Mouse (Mus musculus) left cerebral cortex, postnatal 14 days (tissue): Measurements from ENCODE around the gene Ube2b. TPM values are rescaled to one million over a fixed set of nuclear protein-coding genes. Genes with fewer than 3 reads are reported as not detected.

ENCODE experiments used
- DNase-seq, 2 experiments: peaks; one replicate each; pipeline ENCODE4 v3.0.0; 2021 to 2022; ENCODE audit warnings: low spot score in 2 of 2, mixed read lengths in 1 of 2
- intact Hi-C: fragments of 180-260 bp; cut with DNase I; formaldehyde crosslinking; loops from one replicate; pipeline ENCODE4 v1.15.1; 2025
- total RNA-seq, 2 experiments: library from RNA; stranded (reverse); gene quantifications; 2 replicates each; pipeline ENCODE4 v1.2.3; 2021

Gene Ube2b
- total RNA-seq, 2 experiments from 2014 or later, result 167 to 182 TPM

DNA sequence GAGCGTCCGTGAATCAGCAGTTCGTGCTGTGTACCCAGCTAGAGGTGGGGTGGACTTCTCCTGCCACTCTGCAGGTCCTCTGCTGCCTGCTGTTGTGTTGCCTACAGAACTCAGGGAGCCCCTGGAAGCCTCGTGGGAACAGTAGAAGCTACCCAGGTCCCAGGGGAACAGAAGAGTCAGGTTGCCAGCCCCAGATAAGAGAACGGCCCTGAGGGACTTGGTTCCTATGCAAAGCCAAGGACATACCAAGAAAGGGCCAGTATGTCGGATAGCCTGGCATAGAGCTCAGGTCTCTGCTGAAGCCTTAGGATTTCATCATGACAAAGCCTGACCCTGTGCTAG, 57.1 kb downstream of the Ube2b start:
- DNase-seq, result no peak
- intact Hi-C loops, result no loop called here

DNA sequence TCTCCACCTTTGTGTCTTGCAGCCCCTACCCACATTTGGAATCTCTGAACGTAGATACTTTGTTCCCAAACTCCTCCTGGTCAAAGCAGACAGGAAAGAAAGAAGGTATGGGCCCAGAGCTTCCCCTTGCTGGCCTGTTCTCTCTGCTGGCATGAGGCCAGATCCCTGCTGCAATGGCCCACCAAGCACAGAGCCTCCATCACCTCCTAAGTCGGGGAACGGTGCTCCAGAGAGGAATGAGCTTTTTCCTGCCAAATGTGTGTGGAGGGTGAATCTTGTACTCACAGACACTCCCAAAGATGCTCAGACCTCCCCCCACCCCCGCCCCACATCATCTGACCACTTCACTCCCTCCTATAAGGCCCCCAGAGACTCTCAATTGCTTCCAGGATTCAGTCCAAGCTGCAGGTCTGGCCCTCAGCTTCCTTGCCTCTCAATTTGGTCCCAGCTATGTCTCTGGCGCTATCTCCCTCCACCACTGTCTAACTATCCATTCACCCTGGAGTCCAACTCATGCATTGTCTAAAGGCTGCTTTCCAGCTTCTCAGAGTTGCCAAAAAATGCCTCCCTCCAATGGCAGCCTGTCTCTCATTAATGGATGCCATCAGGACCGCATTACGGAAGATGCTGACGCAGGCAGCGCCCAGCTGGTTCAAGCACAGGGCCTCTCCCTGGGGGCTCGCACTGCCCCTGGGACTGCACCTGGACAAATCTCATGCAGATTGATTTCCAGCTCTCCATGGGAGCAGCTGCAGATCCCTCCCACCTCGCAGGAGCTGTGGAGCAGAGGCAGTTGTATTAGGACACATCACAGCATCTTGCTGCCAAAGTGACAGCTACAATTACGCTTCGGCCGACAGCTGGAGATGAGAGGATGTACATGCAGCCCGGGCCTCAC, 57.7 kb downstream of the Ube2b start:
- peak; percentile 15 to 30 for DNase-seq
- intact Hi-C loops, result no loop called here

DNA sequence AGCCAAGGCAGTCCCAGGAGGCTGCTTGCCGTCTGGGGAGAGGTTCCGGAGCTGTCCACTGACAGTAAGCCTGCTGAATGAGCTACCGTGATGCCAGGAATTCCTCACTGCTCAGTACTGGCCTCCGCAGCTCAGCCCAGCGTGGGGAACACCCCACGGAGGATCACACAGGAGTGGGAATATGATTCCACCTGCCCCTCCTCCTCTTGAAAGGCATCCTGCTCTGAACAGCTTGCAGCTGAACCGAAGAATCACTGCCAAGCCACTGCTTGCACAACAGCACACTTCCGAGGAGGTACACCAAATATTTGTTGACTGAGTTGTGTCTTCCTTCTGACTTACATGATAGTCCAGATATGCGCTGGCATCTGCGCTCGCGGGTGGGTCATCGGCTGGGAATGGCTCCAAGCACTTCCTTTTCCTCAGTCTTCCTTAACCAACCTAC, 60.0 kb downstream of the Ube2b start:
- intact Hi-C loops, result no loop called here
- no peak for DNase-seq

DNA sequence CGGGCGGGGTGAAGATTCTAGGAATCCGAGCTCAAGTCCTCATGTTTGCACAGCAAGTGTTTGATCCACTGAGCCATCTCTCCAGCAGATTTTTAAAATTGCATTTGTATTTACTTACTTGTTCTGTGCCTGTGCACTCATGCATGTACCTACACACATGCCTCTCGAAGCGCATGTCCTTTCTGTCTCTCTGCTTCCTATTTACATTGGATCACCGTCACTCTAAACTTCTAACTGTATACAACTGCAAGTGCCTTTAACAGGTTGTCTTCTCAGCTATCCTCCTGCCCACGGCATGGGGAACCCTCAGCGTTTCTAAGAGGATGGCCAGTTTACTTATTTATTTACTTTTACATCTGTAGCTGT, 61.0 kb downstream of the Ube2b start:
- DNase-seq, result no peak
- intact Hi-C loops, result no loop called here

DNA sequence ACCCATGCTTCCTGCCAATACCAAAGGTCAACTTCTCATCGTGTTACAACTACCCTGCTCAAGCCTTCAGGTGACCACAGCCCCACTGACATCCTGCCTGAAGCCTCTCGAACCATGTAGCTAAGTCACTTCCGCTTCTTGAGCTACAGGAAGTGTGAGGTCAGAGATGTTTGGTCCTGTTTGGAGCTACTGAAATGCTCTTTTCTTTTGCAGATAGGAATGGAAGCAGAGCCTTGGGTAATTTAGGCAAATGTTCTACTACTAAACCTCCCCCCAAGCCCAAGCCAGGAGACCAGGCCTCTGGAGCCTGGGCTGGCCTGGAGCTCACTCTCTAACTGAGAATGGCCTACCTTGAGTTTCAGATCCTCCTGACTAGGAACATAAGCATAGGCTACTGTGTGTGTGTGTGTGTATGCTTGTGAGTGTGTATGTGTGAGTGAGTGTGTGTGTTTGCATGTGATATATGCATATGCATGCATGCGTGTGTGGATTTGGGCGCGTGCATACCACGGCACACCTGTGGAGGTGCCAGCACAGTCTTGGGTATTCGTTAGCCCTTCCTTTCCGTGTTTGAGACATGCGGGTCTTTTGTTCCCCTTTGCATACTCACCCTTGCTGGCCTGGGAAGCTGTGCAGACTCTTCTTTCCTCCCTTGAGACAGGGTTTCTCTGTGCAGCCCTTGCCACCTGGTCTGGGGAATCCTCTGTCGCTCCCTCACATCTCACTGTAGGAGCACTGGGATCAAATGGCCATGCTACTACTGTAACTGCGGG, 61.6 kb downstream of the Ube2b start:
- intact Hi-C loops, result no loop called here
- no peak for DNase-seq

DNA sequence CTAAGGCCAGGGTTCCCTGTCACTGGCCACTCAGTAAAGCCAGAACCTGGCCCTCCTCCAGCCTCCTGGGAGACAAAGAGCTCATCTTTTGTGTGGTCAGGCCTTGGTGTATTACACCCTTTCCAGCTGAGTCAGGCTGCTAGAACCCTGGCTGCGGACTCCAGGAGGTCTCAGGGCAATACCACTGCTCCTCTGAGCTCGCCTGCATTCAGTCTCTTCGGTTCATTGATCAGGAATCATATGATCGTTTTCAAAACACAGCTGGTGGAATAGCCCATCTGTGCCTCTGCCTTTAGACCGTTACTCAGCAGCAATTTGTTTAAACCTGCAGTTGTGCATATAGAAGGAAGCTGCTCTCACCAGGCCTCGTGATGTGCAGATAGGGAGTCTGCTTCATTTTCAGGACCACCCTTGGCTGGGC, 63.2 kb downstream of the Ube2b start:
- intact Hi-C loops, result no loop called here
- DNase-seq, result no peak

DNA sequence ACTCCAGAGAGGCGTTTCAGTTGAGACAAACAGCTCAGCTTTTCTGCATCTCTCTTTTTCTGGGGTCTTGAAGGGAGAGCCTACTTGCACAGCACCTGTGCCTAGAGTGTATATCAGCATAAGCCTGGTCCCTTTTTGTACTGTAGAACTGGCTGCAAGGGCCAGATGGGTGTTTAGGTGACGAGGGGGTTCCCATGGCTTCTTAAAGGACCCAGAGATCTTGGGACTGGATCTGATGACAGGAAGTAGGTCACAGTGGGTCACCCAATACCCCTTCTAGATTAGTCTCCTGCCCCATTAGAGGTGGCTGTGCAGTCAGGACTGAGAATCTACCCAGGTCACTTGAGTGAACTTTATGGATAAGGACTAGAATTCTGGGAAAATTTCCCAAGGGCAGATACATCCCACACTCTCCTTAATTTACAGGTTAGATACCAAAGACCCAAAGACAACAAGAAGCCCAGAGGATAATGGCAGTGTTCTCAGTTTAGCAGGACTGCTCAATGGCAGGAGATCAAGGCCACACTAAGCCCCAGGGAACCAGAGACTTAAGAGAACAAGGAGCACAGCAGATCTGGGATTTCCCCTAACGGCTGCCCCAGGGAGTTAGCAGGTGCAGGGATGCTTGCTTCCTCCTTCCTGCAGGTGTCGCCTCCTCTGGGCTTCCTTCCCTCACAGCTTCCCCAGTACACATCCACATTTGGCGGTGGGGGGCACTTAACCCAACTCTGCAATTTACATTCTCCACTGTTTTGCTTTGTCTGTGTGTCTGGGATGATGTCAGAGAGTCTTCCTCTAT, 64.7 kb downstream of the Ube2b start:
- intact Hi-C loops, result no loop called here
- DNase-seq, result no peak

Other genes with a start within 250 kb of the Ube2b start
- gene Sec24a, start 237.1 kb downstream of the Ube2b start, total RNA-seq, result 10 to 100 TPM; 20.9 to 24.4 TPM
- 10 to 100 TPM; 73.8 to 74.4 TPM for gene Sar1b, start 237.1 kb downstream of the Ube2b start, total RNA-seq
- 10 to 100 TPM; 12.3 to 13.4 TPM for gene Jade2, start 143.1 kb downstream of the Ube2b start, total RNA-seq
- gene Cdkn2aipnl, start 33.1 kb downstream of the Ube2b start, total RNA-seq, result 10 to 100 TPM; 32.8 to 32.9 TPM
- gene Cdkl3, start 3.5 kb upstream of the Ube2b start, total RNA-seq, result 10 to 100 TPM; 11.9 to 17.0 TPM
- 100 to 1,000 TPM; 129 to 131 TPM for gene Ppp2ca, start 97.9 kb upstream of the Ube2b start, total RNA-seq
- not detected for gene Olfr1373, start 144.8 kb upstream of the Ube2b start, total RNA-seq
- not detected for gene Olfr1371, start 213.2 kb upstream of the Ube2b start, total RNA-seq
- 100 to 1,000 TPM; 473 to 503 TPM for gene Skp1a, start 231.2 kb upstream of the Ube2b start, total RNA-seq